Mouse (Mus musculus) neural tube, embryonic 11.5 days (tissue): ENCODE measurements around the gene Mtif2. TPM values are rescaled to one million over a fixed set of nuclear protein-coding genes. Genes with fewer than 3 reads are reported as not detected.

Experiments used
- ATAC-seq: fragments of 200-750 bp; cut with Nextera tagmentation; 2 replicates; pipeline ENCODE4 v1.8.0; 2017; ENCODE audit warnings: moderate number of reproducible peaks, mild to moderate bottlenecking, moderate TSS enrichment, moderate library complexity; ENCODE audit not compliant: insufficient read depth, low FRiP score, low TSS enrichment
- DNase-seq: peaks from one replicate; pipeline ENCODE4 v3.0.0-alpha.2; 2015; ENCODE audit warnings: low spot score
- H3K27ac ChIP-seq: fragments of 300-500 bp; sonication (generic); 2 replicates; pipeline ENCODE4 v1.5.1; 2014; ENCODE audit warnings: low read depth, mild to moderate bottlenecking, low read length
- H3K27me3 ChIP-seq: fragments of 300-500 bp; sonication (generic); 2 replicates; pipeline ENCODE4 v1.6.1; 2014; ENCODE audit warnings: mild to moderate bottlenecking, low read length, mixed read lengths; ENCODE audit not compliant: control insufficient read depth, insufficient read depth
- H3K36me3 ChIP-seq: fragments of 300-500 bp; sonication (generic); 2 replicates; pipeline ENCODE4 v1.6.1; 2014; ENCODE audit warnings: mild to moderate bottlenecking, low read length, moderate library complexity, mixed read lengths; ENCODE audit not compliant: control insufficient read depth, insufficient read depth
- H3K4me1 ChIP-seq: fragments of 300-500 bp; sonication (generic); 2 replicates; pipeline ENCODE4 v1.6.1; 2014; ENCODE audit warnings: low read length, mixed read lengths; ENCODE audit not compliant: control insufficient read depth, insufficient read depth
- H3K4me2 ChIP-seq: fragments of 300-500 bp; sonication (generic); 2 replicates; pipeline ENCODE4 v1.6.1; 2014; ENCODE audit warnings: low read depth, mild to moderate bottlenecking, moderate library complexity
- H3K4me3 ChIP-seq: fragments of 300-500 bp; sonication (generic); 2 replicates; pipeline ENCODE4 v1.5.1; 2014; ENCODE audit warnings: low read depth, low read length
- H3K9ac ChIP-seq: fragments of 300-500 bp; sonication (generic); 2 replicates; pipeline ENCODE4 v1.6.1; 2014; ENCODE audit warnings: mild to moderate bottlenecking, low read length
- H3K9me3 ChIP-seq: fragments of 300-500 bp; sonication (generic); 2 replicates; pipeline ENCODE4 v1.6.1; 2016; ENCODE audit warnings: low read length; ENCODE audit not compliant: control insufficient read depth
- WGBS: fragments of 180-500 bp; shearing (Covaris S2); extraction: QIAGEN DNeasy Blood & Tissue Kit; methylation state at CpG from one replicate; pipeline ENCODE4 v1.1.7; 2014; 5-methylcytosine and 5-hydroxymethylcytosine counted together
- polyA plus RNA-seq: library from polyadenylated mRNA; unstranded; fragments of >200 nt; fragmentation: Nextera tagmentation; extraction: Ambion mirVana; gene quantifications from 2 replicates; pipeline ENCODE4 v1.2.1, GENCODE M21; 2014

Mtif2 gene
- polyA plus RNA-seq = 41.9 and 43.3 TPM in 2 replicates

DNA sequence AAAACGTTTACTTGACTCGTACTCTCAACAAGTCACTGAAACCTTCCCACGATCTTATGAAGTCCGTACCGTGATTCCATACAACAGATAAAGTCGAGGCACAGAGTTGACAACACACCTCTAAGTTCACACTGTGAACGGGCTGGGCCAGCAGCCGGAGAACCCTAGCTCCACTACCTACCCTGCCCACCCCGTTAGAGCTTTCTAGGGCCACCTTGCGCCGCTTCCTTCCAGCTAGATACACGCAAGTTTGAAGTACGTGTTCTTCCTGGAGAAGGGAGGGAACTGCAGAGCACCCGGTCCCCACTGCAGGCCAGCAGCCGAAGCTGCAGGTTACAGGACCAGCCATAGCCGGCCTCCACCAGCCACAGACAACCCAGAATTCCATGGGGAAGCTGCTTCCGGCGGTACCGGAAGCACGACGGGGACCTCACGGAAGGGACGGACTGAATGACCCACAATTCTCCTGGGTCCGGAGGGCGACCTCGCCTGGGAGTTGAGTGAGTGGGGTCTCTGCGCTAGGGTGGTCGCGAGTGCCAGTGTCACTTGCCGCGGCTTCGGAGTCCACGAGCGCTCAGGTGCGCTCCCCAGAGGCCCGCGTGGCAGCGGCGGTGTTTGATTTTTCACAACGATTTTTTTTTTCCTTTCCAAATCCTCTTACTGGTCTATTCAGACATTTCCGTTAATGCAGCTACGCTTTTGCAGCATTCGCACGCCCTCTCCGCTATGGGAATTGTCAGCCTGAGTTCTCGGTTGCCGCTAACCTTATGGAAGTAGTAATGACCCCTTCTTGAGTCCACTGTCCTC lies at the start of gene Mtif2:
Gene Mtif2, plus strand, starts transcription at position 421 of the 807 bp plus-strand sequence.
- no peaks in the 10 kb centered on the region for H3K36me3 ChIP-seq
- 3% methylated on average over 47 of the region's 47 CpGs for WGBS
- peak within 1 kb of the TSS; percentile 60; the same call in 1 of the 2 replicates for H3K27ac ChIP-seq
- H3K9me3 ChIP-seq = no peaks in the 10 kb centered on the region
- ATAC-seq (peak; percentile 94), DNase-seq (peak; percentile 88)
- H3K27me3 ChIP-seq = no peaks in the 10 kb centered on the region
- H3K9ac ChIP-seq = peak within 1 kb of the TSS; percentile 78
- H3K4me2 ChIP-seq = peak within 1 kb of the TSS; percentile 80
- H3K4me3 ChIP-seq = peak within 1 kb of the TSS; percentile 73
- no peaks in the 10 kb centered on the region for H3K4me1 ChIP-seq

DNA sequence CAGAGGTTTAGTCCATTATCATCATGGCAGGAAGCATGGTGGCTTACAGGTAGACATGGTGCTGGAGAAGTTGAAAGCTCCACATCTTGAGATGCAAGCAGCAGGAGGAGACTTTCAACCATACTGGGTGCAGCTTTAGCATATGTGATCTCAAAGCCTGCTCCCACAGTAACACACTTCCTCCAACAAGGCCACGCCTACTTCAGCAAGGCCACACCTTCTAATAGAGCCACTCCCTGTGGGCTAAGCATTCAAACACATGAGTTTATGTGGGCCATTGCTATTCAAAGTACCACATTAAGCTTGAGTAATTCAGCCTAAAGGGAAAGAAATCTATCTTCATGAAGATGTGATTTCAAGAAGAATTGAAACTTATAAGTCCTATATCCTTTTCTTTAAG lies 33.1 kb upstream of the Mtif2 start:
- ATAC-seq = no peak

DNA sequence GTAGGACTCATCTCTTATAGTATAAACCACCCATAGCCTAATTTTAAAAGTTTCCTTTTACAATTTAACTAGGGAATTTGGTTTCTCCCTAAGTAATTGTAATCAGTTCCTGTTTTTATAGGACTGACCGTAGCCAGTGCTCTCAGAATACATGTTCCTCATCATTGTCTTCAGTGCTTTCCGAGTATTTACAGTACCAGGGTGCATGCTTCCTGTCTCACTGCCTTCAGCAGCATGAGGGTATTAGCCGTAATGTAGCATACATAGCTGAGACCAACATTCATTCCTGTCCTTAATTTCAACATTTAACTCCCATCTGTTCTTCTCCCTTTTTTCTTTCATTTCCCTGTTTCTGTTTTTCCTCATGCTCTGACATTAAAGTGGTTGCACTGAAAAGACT lies 29.2 kb upstream of the Mtif2 start:
- H3K4me3 ChIP-seq = no peak overlapping the region
- DNase-seq (no peak), ATAC-seq (no peak)
- no peak overlapping the region for H3K9ac ChIP-seq
- no peaks in the 10 kb centered on the region for H3K4me1 ChIP-seq
- H3K9me3 ChIP-seq = no peaks in the 10 kb centered on the region
- H3K27ac ChIP-seq = no peak overlapping the region
- no peaks in the 10 kb centered on the region for H3K27me3 ChIP-seq
- no peak overlapping the region for H3K4me2 ChIP-seq
- 92% methylated on average over 3 of the region's 3 CpGs for WGBS
- peaks cover 4% of the 10 kb centered on the region; the same call in 1 of the 2 replicates for H3K36me3 ChIP-seq

More for the DNA sequence above, 33.1 kb upstream of the Mtif2 start:
- Histone ChIP-seq H3K36me3 (no peaks in the 10 kb centered on the region; the same call in 1 of the 2 replicates), H3K9me3 (no peaks in the 10 kb centered on the region), H3K4me1 (no peaks in the 10 kb centered on the region), H3K4me2 (no peak overlapping the region), H3K27me3 (no peaks in the 10 kb centered on the region), H3K27ac (no peak overlapping the region), H3K4me3 (no peak overlapping the region), H3K9ac (no peak overlapping the region)
- no peak for DNase-seq
- WGBS = 88% methylated on average over 1 of the region's 1 CpGs

DNA sequence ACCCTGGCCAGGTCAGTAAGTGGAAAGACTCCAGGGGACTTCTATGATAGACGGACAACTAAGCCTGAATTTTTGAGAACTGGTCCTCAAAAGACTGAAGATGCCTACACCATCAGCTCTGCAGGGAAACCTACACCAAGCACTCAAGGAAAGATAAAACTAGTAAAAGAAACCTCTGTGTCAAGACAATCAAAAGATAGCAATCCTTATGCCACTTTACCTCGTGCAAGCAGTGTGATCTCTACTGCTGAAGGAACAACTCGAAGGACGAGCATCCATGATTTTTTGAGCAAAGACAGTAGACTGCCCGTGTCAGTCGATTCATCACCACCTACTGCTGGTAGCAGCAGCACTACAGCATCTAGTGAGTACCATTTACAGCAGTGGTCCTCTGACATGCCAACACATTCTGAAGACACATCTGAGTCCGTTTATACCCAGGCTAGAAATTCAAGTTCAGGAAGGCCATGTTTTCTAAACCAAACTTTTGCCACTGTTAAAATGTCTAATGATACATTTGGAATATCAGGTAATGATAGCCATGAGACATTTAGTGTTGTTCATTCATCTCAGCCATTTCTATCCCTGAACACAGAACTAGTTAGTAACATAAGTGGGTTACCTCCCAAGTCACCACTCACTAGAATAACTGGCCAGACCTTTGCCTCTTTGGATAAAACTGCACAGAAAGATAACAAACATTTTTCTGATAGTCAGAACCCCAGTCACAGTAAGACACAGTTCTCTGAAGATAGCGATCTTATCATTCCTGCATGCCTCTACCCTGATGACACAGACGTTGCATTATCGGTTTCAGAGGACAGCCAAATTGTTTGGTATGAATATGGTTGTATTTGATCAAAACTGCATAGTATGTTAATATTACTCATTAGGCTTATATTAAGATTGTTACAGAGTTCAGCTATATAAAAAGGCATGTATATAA lies 22.0 kb upstream of the Mtif2 start:
- H3K36me3 ChIP-seq = peaks cover 8% of the 10 kb centered on the region; the same call in 1 of the 2 replicates
- WGBS = 90% methylated on average over 10 of the region's 10 CpGs
- H3K27me3 ChIP-seq = no peaks in the 10 kb centered on the region

DNA sequence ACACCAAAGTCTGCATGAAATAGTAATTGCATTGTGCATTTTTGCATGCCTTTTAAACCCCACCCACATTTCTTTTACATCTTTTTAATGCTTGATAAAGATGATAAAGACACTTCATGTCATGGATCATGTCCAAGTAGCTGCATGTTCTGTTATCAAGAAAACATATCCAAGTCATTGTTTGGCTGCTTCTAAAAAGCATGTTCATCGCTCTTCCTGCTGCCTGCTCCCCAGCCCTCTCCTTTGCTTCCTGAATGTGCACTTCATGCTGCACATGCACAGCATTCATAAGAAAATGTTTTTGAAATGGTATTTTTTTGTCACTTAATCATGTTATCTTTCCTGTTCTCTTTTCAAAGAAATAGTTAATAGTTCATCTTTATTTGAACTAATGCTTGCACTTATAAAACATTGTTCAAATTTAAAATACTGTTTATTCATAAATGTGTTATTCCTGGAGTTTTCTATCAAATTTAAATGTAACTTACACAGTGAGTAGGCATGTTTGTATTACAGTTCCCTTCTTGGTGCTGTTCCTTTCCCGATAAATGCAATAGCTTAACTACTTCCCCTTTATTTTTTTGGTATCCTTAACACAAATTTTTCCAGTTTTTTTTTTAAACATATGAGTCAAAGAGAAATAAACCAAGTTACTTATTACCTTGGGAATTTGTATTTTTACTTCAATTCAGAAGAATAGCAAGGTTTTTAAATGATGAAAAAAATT lies 21.1 kb upstream of the Mtif2 start:
- ATAC-seq (no peak), DNase-seq (no peak)
- H3K9ac ChIP-seq = no peak overlapping the region
- H3K36me3 ChIP-seq = peaks cover 4% of the 10 kb centered on the region; the same call in 1 of the 2 replicates
- H3K9me3 ChIP-seq = no peaks in the 10 kb centered on the region
- 93% methylated on average over 2 of the region's 2 CpGs for WGBS
- H3K4me2 ChIP-seq = no peak overlapping the region
- H3K27me3 ChIP-seq = no peaks in the 10 kb centered on the region
- no peak overlapping the region for H3K4me3 ChIP-seq
- no peak overlapping the region for H3K27ac ChIP-seq
- no peaks in the 10 kb centered on the region for H3K4me1 ChIP-seq

More for the DNA sequence above, 22.0 kb upstream of the Mtif2 start:
- H3K9ac ChIP-seq = no peak overlapping the region
- no peak for ATAC-seq
- H3K4me3 ChIP-seq = no peak overlapping the region
- no peak for DNase-seq
- H3K9me3 ChIP-seq = no peaks in the 10 kb centered on the region
- H3K4me1 ChIP-seq = no peaks in the 10 kb centered on the region
- no peak overlapping the region for H3K4me2 ChIP-seq
- H3K27ac ChIP-seq = no peak overlapping the region

DNA sequence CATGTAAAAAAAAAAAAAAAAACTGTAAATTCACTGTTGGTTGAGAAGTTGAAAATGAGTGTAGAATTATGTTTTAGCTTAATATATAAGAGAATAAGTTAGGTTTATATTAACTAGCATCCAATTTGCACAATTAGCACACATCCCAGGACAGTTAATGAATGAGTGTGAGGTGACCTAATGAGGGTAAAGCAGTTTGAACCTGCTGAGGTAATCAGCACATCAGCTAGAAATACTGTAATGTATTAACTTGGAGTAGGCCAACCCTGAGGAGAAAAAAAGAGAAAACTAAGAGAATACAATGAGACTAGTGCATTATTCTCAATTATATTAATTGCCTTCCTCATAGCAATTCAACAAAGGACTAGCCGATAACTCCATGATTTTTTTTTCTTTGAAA lies 16.8 kb upstream of the Mtif2 start:
- ATAC-seq = no peak

DNA sequence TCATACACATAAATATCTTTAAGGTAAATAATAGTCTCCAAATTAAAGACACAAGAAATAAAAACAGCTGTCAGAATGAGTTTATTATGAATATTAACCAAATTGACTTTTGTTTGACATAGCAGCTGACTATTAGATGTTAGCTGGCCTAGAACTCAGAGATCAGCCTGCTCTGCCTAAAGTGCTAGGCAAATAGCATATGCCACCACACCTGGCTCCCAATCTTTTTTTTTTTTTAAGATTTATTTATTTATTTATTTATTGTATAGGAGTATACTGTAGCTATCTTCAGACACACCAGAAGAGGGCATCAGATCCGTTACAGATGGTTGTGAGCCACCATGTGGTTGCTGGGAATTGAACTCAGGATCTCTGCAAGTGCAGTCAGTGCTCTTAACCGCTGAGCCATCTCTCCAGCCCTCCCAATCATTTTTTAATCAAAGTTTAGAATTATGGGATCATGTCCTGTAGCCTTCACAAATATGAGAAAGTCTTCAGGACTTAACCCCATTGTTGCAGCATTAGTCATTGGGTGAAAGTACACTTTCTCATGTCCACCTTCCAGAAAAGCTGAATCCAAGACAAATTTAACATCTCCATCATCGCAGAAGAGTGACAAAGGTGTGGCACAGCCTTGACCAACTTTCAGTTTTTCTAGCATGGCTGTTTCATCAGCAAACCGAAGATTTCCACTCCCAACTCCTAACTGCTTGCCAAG lies 13.2 kb upstream of the Mtif2 start:
- H3K4me2 ChIP-seq = no peak overlapping the region
- no peak overlapping the region for H3K4me3 ChIP-seq
- ATAC-seq (no peak), DNase-seq (no peak)
- no peaks in the 10 kb centered on the region for H3K27me3 ChIP-seq
- WGBS = 89% methylated on average over 4 of the region's 4 CpGs
- no peaks in the 10 kb centered on the region for H3K4me1 ChIP-seq
- H3K9me3 ChIP-seq = no peaks in the 10 kb centered on the region
- H3K27ac ChIP-seq = no peak overlapping the region
- H3K9ac ChIP-seq = no peak overlapping the region
- 0 out of 2 replicates have a peak, but pooled peaks cover 2% of the 10 kb centered on the region for H3K36me3 ChIP-seq

More for the DNA sequence above, 16.8 kb upstream of the Mtif2 start:
- Histone ChIP-seq H3K9me3 (no peaks in the 10 kb centered on the region), H3K27me3 (no peaks in the 10 kb centered on the region), H3K4me2 (no peak overlapping the region), H3K4me3 (no peak overlapping the region), H3K36me3 (0 out of 2 replicates have a peak, but pooled peaks cover 3% of the 10 kb centered on the region), H3K9ac (no peak overlapping the region), H3K4me1 (no peaks in the 10 kb centered on the region), H3K27ac (no peak overlapping the region)
- 95% methylated on average over 1 of the region's 1 CpGs for WGBS
- DNase-seq = no peak

DNA sequence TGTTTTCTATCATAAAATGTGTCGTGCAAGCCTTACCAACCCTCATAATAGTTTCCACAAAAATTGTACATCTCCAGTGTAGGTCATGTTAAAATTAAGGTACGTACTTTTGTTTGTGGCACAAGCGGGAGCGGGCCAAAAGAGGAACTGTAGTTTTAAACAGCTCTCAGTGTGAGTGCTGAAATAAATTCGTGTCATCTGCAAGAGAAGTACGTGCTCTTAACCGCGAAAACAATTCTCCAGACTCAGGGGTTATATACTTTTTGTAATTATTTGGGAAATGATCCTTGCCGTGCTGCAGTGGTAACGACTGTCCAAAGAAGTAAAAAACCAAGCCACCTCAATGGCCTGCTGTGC lies 11.9 kb upstream of the Mtif2 start:
- Histone ChIP-seq H3K4me1 (no peaks in the 10 kb centered on the region), H3K36me3 (0 out of 2 replicates have a peak, but pooled peaks cover 2% of the 10 kb centered on the region), H3K4me3 (peak overlapping the region; percentile 55), H3K27ac (no peak overlapping the region), H3K9me3 (no peaks in the 10 kb centered on the region), H3K4me2 (peak overlapping the region; percentile 63), H3K9ac (peak overlapping the region; percentile 64), H3K27me3 (no peaks in the 10 kb centered on the region)
- WGBS = 31% methylated on average over 10 of the region's 10 CpGs
- DNase-seq (no peak), ATAC-seq (no peak)
